Mouse (Mus musculus) CH12.LX (cell line): ENCODE measurements around the gene Mns1. TPM values are rescaled to one million over a fixed set of nuclear protein-coding genes. Genes with fewer than 3 reads are reported as not detected.

Source experiments
- DNase-seq: peaks from one replicate; pipeline ENCODE4 v3.0.0-alpha.2; 2013; ENCODE audit errors: extremely low read depth
- H3K27ac ChIP-seq: 2 replicates; pipeline ENCODE4 v1.5.1; 2012; ENCODE audit warnings: low read depth, mild to moderate bottlenecking, control low read depth, moderate library complexity; ENCODE audit not compliant: insufficient read depth
- H3K27me3 ChIP-seq: replicated peaks from 2 replicates; pipeline ENCODE3; 2012; ENCODE audit warnings: inconsistent platforms
- H3K36me3 ChIP-seq, 2 experiments: replicated peaks in 1 of 2; 2 replicates each; pipeline versions ENCODE3 to v1.6.1; 2012; ENCODE audit warnings: inconsistent platforms in 1 of 2, low read length in 1 of 2, mild to moderate bottlenecking in 1 of 2, mixed read lengths in 1 of 2, moderate library complexity in 1 of 2; ENCODE audit not compliant: control insufficient read depth in 1 of 2, insufficient read depth in 1 of 2
- H3K4me1 ChIP-seq, 2 experiments: 2 replicates each; pipeline ENCODE4 v1.6.1; 2012; ENCODE audit warnings: inconsistent platforms in 1 of 2, moderate library complexity in 1 of 2; ENCODE audit not compliant: insufficient read depth in 2 of 2, control insufficient read depth in 1 of 2
- H3K4me2 ChIP-seq: 2 replicates; pipeline ENCODE4 v1.6.1; 2012; ENCODE audit warnings: low read depth, mild to moderate bottlenecking, control low read depth; ENCODE audit not compliant: poor library complexity, insufficient read depth, severe bottlenecking
- H3K4me3 ChIP-seq, 3 experiments: fragments of 150-350 bp in 1 of 3; sonication (generic) in 1 of 3; replicated peaks in 1 of 3; 2 replicates each; pipeline versions ENCODE3 to v1.5.1; 2011 to 2012; ENCODE audit warnings: low read depth in 2 of 3, low read length in 2 of 3, mild to moderate bottlenecking in 2 of 3, moderate library complexity in 2 of 3, control low read depth in 1 of 3, improper control_type of control experiment in 1 of 3, inconsistent platforms in 1 of 3, mixed read lengths in 1 of 3; ENCODE audit not compliant: poor library complexity in 1 of 3
- H3K79me2 ChIP-seq: replicated peaks from 2 replicates; pipeline ENCODE4 v1.6.1; 2012; ENCODE audit warnings: mild to moderate bottlenecking, moderate library complexity; ENCODE audit not compliant: control insufficient read depth, poor library complexity, insufficient read depth, severe bottlenecking; ENCODE audit errors: extremely low read depth
- H3K9ac ChIP-seq: 2 replicates; pipeline ENCODE4 v1.6.1; 2012; ENCODE audit warnings: low read depth, mild to moderate bottlenecking, control low read depth, moderate library complexity; ENCODE audit not compliant: insufficient read depth
- H3K9me3 ChIP-seq: replicated peaks from 2 replicates; pipeline ENCODE3; 2012; ENCODE audit warnings: low read length, inconsistent platforms, mixed read lengths
- ELF1 ChIP-seq: IDR thresholded peaks from 2 replicates; pipeline ENCODE4 v1.6.1; 2014; ENCODE audit warnings: low read depth, mild to moderate bottlenecking, inconsistent platforms, low read length, improper control_type of control experiment
- ETS1 ChIP-seq: conservative IDR thresholded peaks from 2 replicates; pipeline ENCODE4 v1.6.1; 2012; ENCODE audit warnings: low read depth, mild to moderate bottlenecking, inconsistent platforms, low read length, improper control_type of control experiment, moderate library complexity
- JUN ChIP-seq: IDR thresholded peaks from 2 replicates; pipeline ENCODE4 v1.6.1; 2011; ENCODE audit warnings: low read depth, mild to moderate bottlenecking, low read length, improper control_type of control experiment, moderate library complexity; ENCODE audit not compliant: insufficient read depth
- JUND ChIP-seq: conservative IDR thresholded peaks from 2 replicates; pipeline ENCODE4 v1.6.1; 2011; ENCODE audit warnings: low read depth, low read length, improper control_type of control experiment
- KAT2A ChIP-seq: IDR thresholded peaks from 2 replicates; pipeline ENCODE4 v1.6.1; 2012; ENCODE audit warnings: low read length, improper control_type of control experiment, inconsistent platforms; ENCODE audit not compliant: insufficient replicate concordance
- MAFK ChIP-seq: IDR thresholded peaks from 2 replicates; pipeline ENCODE4 v1.6.1; 2011; ENCODE audit warnings: low read length, improper control_type of control experiment; ENCODE audit not compliant: insufficient replicate concordance
- MAX ChIP-seq: IDR thresholded peaks from 2 replicates; pipeline ENCODE4 v1.6.1; 2011; ENCODE audit warnings: low read length, improper control_type of control experiment
- MAZ ChIP-seq: IDR thresholded peaks from 2 replicates; pipeline ENCODE4 v1.6.1; 2012; ENCODE audit warnings: low read depth, mild to moderate bottlenecking, inconsistent platforms, low read length, improper control_type of control experiment, moderate library complexity
- MXI1 ChIP-seq: IDR thresholded peaks from 2 replicates; pipeline ENCODE4 v1.6.1; 2011; ENCODE audit warnings: mild to moderate bottlenecking, low read depth, low read length, improper control_type of control experiment
- NELFE ChIP-seq: IDR thresholded peaks from 2 replicates; pipeline ENCODE4 v1.6.1; 2011; ENCODE audit warnings: low read depth, low read length, improper control_type of control experiment
- NRF1 ChIP-seq: IDR thresholded peaks from 2 replicates; pipeline ENCODE4 v1.6.1; 2014; ENCODE audit warnings: low read depth, mild to moderate bottlenecking, inconsistent platforms, low read length, improper control_type of control experiment, moderate library complexity
- PAX5 ChIP-seq: IDR thresholded peaks from 2 replicates; pipeline ENCODE4 v1.6.1; 2012; ENCODE audit warnings: low read length, inconsistent platforms, mixed read lengths
- POLR2AphosphoS2 ChIP-seq: IDR thresholded peaks from 2 replicates; pipeline ENCODE4 v1.6.1; 2011; ENCODE audit warnings: low read depth, low read length, improper control_type of control experiment
- RAD21 ChIP-seq: IDR thresholded peaks from 2 replicates; pipeline ENCODE4 v1.6.1; 2011; ENCODE audit warnings: low read depth, mild to moderate bottlenecking, low read length, improper control_type of control experiment, moderate library complexity
- RCOR1 ChIP-seq: conservative IDR thresholded peaks from 2 replicates; pipeline ENCODE4 v1.6.1; 2012; ENCODE audit warnings: low read depth, mild to moderate bottlenecking, inconsistent platforms, low read length, improper control_type of control experiment
- SIN3A ChIP-seq: IDR thresholded peaks from 2 replicates; pipeline ENCODE4 v1.6.1; 2012; ENCODE audit warnings: low read length, improper control_type of control experiment, inconsistent platforms
- TCF12 ChIP-seq: IDR thresholded peaks from 2 replicates; pipeline ENCODE4 v1.6.1; 2014; ENCODE audit warnings: low read depth, mild to moderate bottlenecking, inconsistent platforms, low read length, improper control_type of control experiment
- USF2 ChIP-seq: conservative IDR thresholded peaks from 2 replicates; pipeline ENCODE4 v1.6.1; 2011; ENCODE audit warnings: low read depth, low read length, improper control_type of control experiment
- ZKSCAN1 ChIP-seq: IDR thresholded peaks from 2 replicates; pipeline ENCODE4 v1.6.1; 2012; ENCODE audit warnings: low read depth, inconsistent platforms, low read length, improper control_type of control experiment, borderline replicate concordance
- ZMIZ1 ChIP-seq: IDR thresholded peaks from 2 replicates; pipeline ENCODE4 v1.6.1; 2012; ENCODE audit warnings: low read depth, mild to moderate bottlenecking, inconsistent platforms, low read length, improper control_type of control experiment
- dilution Hi-C: fragments of 300-500 bp; cut with MboI; formaldehyde crosslinking; loops from 2 replicates; pipeline ENCODE4 v1.14.3; 2020; ENCODE audit warnings: low sequenced_read_pairs; ENCODE audit not compliant: extremely low pct_unique_long_range_greater_than_20kb, extremely low pct_ligation_motif_present
- in situ Hi-C: fragments of 300-500 bp; cut with MboI; formaldehyde crosslinking; loops from 3 replicates; pipeline ENCODE4 v1.14.3; 2019; ENCODE audit warnings: low sequenced_read_pairs, low pct_ligation_motif_present, low pct_unique_long_range_greater_than_20kb, mixed read lengths
- polyA plus RNA-seq: library from polyadenylated mRNA; unstranded; fragments of >175 nt; gene quantifications from 2 replicates; pipeline ENCODE4 v1.2.1, GENCODE M21; 2012; ENCODE audit warnings: low read depth; ENCODE audit not compliant: insufficient read length
- total RNA-seq, 2 experiments: library from RNA; depleted of rRNA; stranded (reverse); fragments of 300-350 nt in 1 of 2; fragments of >200 nt in 1 of 2; gene quantifications; 2 replicates each; pipeline ENCODE4 v1.2.3; 2012 to 2014

Mns1 gene
- total and polyA plus RNA-seq, 3 experiments = 16.7 to 66.0 (median 19.4) TPM

GRCm38 (mm10) chr9:72460767-72461166 is 23.0 kb downstream of the Mns1 start:
- H3K27me3 ChIP-seq = no peaks in the 10 kb centered on the region
- no peaks in the 10 kb centered on the region for H3K9me3 ChIP-seq
- H3K4me3 ChIP-seq = no peak overlapping the region
- no peak overlapping the region for H3K9ac ChIP-seq
- DNase-seq = no peak
- H3K79me2 ChIP-seq = no peaks in the 10 kb centered on the region
- H3K4me2 ChIP-seq = no peak overlapping the region
- no peak overlapping the region for H3K27ac ChIP-seq
- H3K36me3 ChIP-seq = peaks cover 30 to 76% of the 10 kb centered on the region in 2 experiments
- TF ChIP-seq ZKSCAN1 = no peak
- no peak for TF ChIP-seq MAX
- TF ChIP-seq ETS1 = no peak
- TF ChIP-seq SIN3A = no peak
- TF ChIP-seq ELF1 = no peak
- no peak for TF ChIP-seq POLR2AphosphoS2
- TF ChIP-seq, all 38 proteins: peak for 0
- in situ Hi-C loops = loop anchor here (10.0 kb wide), 1 partner anchor 214 kb away; no protein-coding TSS in a partner anchor
- H3K4me1 ChIP-seq = peaks cover 2 to 21% of the 10 kb centered on the region in 2 experiments; a peak in 3 of 4 replicates
- dilution Hi-C loops = no loop called here

- Histone ChIP-seq H3K27me3 (no peaks in the 10 kb centered on the region), H3K4me3 (no peak overlapping the region), H3K27ac (no peak overlapping the region), H3K4me1 (peaks cover 5 to 34% of the 10 kb centered on the region in 2 experiments; a peak in 3 of 4 replicates)
- no peak for TF ChIP-seq KAT2A
- TF ChIP-seq, all 38 proteins: peak for 0
- H3K9ac ChIP-seq = no peak overlapping the region
- DNase-seq = no peak
- peaks cover 23 to 62% of the 10 kb centered on the region in 2 experiments for H3K36me3 ChIP-seq
- H3K79me2 ChIP-seq = no peaks in the 10 kb centered on the region
- H3K4me2 ChIP-seq = no peak overlapping the region
- H3K9me3 ChIP-seq = no peaks in the 10 kb centered on the region
- dilution Hi-C loops = no loop called here
- in situ Hi-C loops = loop anchor here (10.0 kb wide), 1 partner anchor 212 kb away; no protein-coding TSS in a partner anchor
Observed at GRCm38 (mm10) chr9:72462427-72462826, 24.6 kb downstream of the Mns1 start.

DNA sequence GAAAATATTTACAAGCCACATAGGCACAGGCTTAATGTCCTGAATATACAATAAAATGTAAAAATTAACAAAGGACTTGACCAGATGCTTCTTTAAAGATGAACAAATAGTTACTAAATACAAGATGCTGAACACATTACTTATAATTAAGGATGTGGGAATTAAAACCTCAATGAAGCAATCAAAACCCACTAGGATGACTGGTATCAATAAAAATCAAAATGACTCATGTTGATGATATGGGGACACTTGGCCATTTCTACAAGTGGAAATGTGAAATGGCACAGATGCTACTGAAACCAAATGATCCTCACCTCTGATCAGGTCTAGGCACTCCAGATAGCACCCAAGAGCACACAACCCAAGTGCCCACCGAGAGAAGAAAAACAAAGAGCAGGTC is 27.0 kb downstream of the Mns1 start:
- Histone ChIP-seq H3K36me3 (peaks cover 15 to 50% of the 10 kb centered on the region in 2 experiments), H3K4me2 (no peak overlapping the region), H3K9me3 (no peaks in the 10 kb centered on the region), H3K27me3 (no peaks in the 10 kb centered on the region), H3K27ac (no peak overlapping the region), H3K4me1 (peaks cover 8 to 45% of the 10 kb centered on the region in 2 experiments), H3K79me2 (no peaks in the 10 kb centered on the region), H3K9ac (no peak overlapping the region), H3K4me3 (no peak overlapping the region)
- DNase-seq = no peak
- dilution Hi-C loops = no loop called here
- in situ Hi-C loops = loop anchor here (10.0 kb wide), 1 partner anchor 210 kb away; no protein-coding TSS in a partner anchor
- TF ChIP-seq PAX5 (no peak), NRF1 (no peak), RAD21 (no peak), USF2 (no peak), RCOR1 (no peak), MAZ (no peak), ZMIZ1 (no peak), MXI1 (no peak), TCF12 (no peak), JUN (no peak), NELFE (no peak), ZKSCAN1 (no peak), JUND (no peak), MAFK (no peak)
